Comparison of ENCODE assay signal across 8 mouse cellular contexts in genomic region chr5:114099709-114100389, GRCm38 (mm10). TPM values are rescaled to one million over a fixed set of nuclear protein-coding genes. Genes with fewer than 3 reads are reported as not detected.
A peak's percentile ranks its signal among the peaks of the same experiment; 100 is the strongest.
DNase-seq lines count a peak whose midpoint lies in the region; ATAC-seq and TF ChIP-seq lines count a peak whose summit lies in the region.

No protein-coding gene starts in this region.

- H3K9ac ChIP-seq in forebrain, embryonic 13.5 days = peak overlapping the region; percentile 97
- peak overlapping the region; percentile 91 for H3K9ac ChIP-seq in liver, postnatal 0 days (replicated peaks)
- H3K9ac ChIP-seq in neural tube, embryonic 14.5 days (replicated peaks; ENCODE audit: low read depth, low read length) = peak overlapping the region; percentile 90

- intact Hi-C loops in heart, postnatal 10 days (cut with DNase I) = loop anchor here (2.0 to 5.0 kb wide), 3 partner anchors 27 to 108 kb away; partner anchors contain the start of gene Ssh1

- peaks cover 19% of the 10 kb centered on the region for H3K36me3 ChIP-seq in forebrain, embryonic 13.5 days (ENCODE audit: poor library complexity, severe bottlenecking)
- H3K36me3 ChIP-seq in liver, postnatal 0 days (replicated peaks; ENCODE audit: insufficient read depth, low read length) = no peaks in the 10 kb centered on the region
- H3K36me3 ChIP-seq in neural tube, embryonic 14.5 days (ENCODE audit: control insufficient read depth, insufficient read depth, low read length) = 0 out of 2 replicates have a peak, but pooled peaks cover 5% of the 10 kb centered on the region

- 7% methylated on average over 35 of the region's 37 CpGs for WGBS in forebrain, embryonic 13.5 days
- WGBS in large intestine, adult 2 months = 8% methylated on average over 36 of the region's 37 CpGs
- WGBS in liver, postnatal 0 days (ENCODE audit: insufficient replicate concordance) = 8% methylated on average over 37 of the region's 37 CpGs
- 7% methylated on average over 37 of the region's 37 CpGs for WGBS in neural tube, embryonic 14.5 days

- ATAC-seq in forebrain, embryonic 13.5 days = peak; percentile 96
- ATAC-seq in liver, postnatal 0 days = peak; percentile 94
- peak; percentile 93 for ATAC-seq in neural tube, embryonic 14.5 days (ENCODE audit: low read depth)

- H3K27ac ChIP-seq in forebrain, embryonic 13.5 days = peak overlapping the region; percentile 76
- H3K27ac ChIP-seq in liver, postnatal 0 days (ENCODE audit: low read depth) = peak overlapping the region; percentile 57
- H3K27ac ChIP-seq in neural tube, embryonic 14.5 days (ENCODE audit: low read depth, low read length) = peak overlapping the region; percentile 71

- 0 out of 2 replicates have a peak, but pooled peaks cover 4% of the 10 kb centered on the region for H3K27me3 ChIP-seq in forebrain, embryonic 13.5 days
- H3K27me3 ChIP-seq in liver, postnatal 0 days (ENCODE audit: insufficient read depth, low read length) = no peaks in the 10 kb centered on the region
- H3K27me3 ChIP-seq in neural tube, embryonic 14.5 days (ENCODE audit: control insufficient read depth, insufficient read depth, low read length) = no peaks in the 10 kb centered on the region

- peak overlapping the region; percentile 99 for H3K4me2 ChIP-seq in forebrain, embryonic 13.5 days
- H3K4me2 ChIP-seq in liver, postnatal 0 days (ENCODE audit: low read depth, low read length) = peak overlapping the region; percentile 92
- H3K4me2 ChIP-seq in neural tube, embryonic 14.5 days (ENCODE audit: low read depth, low read length) = peak overlapping the region; percentile 98

- H3K9me3 ChIP-seq in forebrain, embryonic 13.5 days (replicated peaks) = no peaks in the 10 kb centered on the region
- no peaks in the 10 kb centered on the region for H3K9me3 ChIP-seq in liver, postnatal 0 days (ENCODE audit: low read length)
- no peaks in the 10 kb centered on the region for H3K9me3 ChIP-seq in neural tube, embryonic 14.5 days (ENCODE audit: control insufficient read depth, low read length)

- DNase-seq in CD8-positive naive resting alpha-beta T cell, adult 2 months (ENCODE audit: low read depth in 2 of 2, low spot score in 2 of 2) = peak; percentile 85 to 87
- DNase-seq in c-Kit-positive CD71-negative TER-119-negative erythroid progenitor cells, embryonic 14.5 days (ENCODE audit: low read depth) = peak; percentile 83
- peak; percentile 94 to 96 for DNase-seq in heart, postnatal 10 days
- peak; percentile 47 for DNase-seq in large intestine, adult 2 months (ENCODE audit: low read depth, low spot score)
- peak; percentile 88 for DNase-seq in liver, postnatal 0 days
- DNase-seq in testis, postnatal 10 days (ENCODE audit: low spot score) = peak; percentile 95

- peaks cover 20% of the 10 kb centered on the region for H3K4me1 ChIP-seq in forebrain, embryonic 13.5 days
- peaks cover 9% of the 10 kb centered on the region for H3K4me1 ChIP-seq in liver, postnatal 0 days (ENCODE audit: insufficient read depth)
- H3K4me1 ChIP-seq in neural tube, embryonic 14.5 days (ENCODE audit: control insufficient read depth, insufficient read depth, low read length) = peaks cover 11% of the 10 kb centered on the region

- peak overlapping the region; percentile 96 for H3K4me3 ChIP-seq in forebrain, embryonic 13.5 days
- peak overlapping the region; percentile 83 for H3K4me3 ChIP-seq in liver, postnatal 0 days (ENCODE audit: low read depth, low read length)
- H3K4me3 ChIP-seq in neural tube, embryonic 14.5 days (ENCODE audit: low read depth, low read length) = peak overlapping the region; percentile 91

- no peak for TF ChIP-seq EP300 in liver, postnatal 0 days (IDR thresholded peaks at IDR 0.05; ENCODE audit: low read depth)

- TF ChIP-seq CTCF in liver, postnatal 0 days (IDR thresholded peaks at IDR 0.05; ENCODE audit: low read depth) = no peak

RNA-seq across cellular contexts. Expression of gene Svop, which starts 8.5 kb away (rescaled TPM):
- polyA plus RNA-seq in forebrain, embryonic 13.5 days (2015; fragmentation: Nextera tagmentation; extraction: Ambion mirVana) = 52.2 and 57.1 TPM in 2 replicates
- total RNA-seq in heart, postnatal 10 days (2021) = not detected
- polyA plus RNA-seq in large intestine, adult 2 months (2012; rRNA removed) = 0.33 and 0.38 TPM in 2 replicates
- polyA plus RNA-seq in liver, postnatal 0 days (2015; fragmentation: Nextera tagmentation; extraction: Ambion mirVana) = not detected in 2 replicates
- polyA plus RNA-seq in neural tube, embryonic 14.5 days (2014; fragmentation: Nextera tagmentation; extraction: Ambion mirVana) = 80.0 and 80.3 TPM in 2 replicates

RNA-seq across cellular contexts. Expression of gene Alkbh2, which starts 28.2 kb away (rescaled TPM):
- polyA plus RNA-seq in forebrain, embryonic 13.5 days (2015; fragmentation: Nextera tagmentation; extraction: Ambion mirVana) = 6.7 and 9.0 TPM in 2 replicates
- total RNA-seq in heart, postnatal 10 days (2021) = 1 to 10 TPM; 2.6 to 3.0 TPM
- 8.9 and 9.9 TPM in 2 replicates for polyA plus RNA-seq in large intestine, adult 2 months (2012; rRNA removed)
- polyA plus RNA-seq in liver, postnatal 0 days (2015; fragmentation: Nextera tagmentation; extraction: Ambion mirVana) = 4.5 and 5.7 TPM in 2 replicates
- 8.2 TPM in 2 replicates for polyA plus RNA-seq in neural tube, embryonic 14.5 days (2014; fragmentation: Nextera tagmentation; extraction: Ambion mirVana)

RNA-seq across cellular contexts. Expression of gene Ung, which starts 30.3 kb away (rescaled TPM):
- 45.3 and 46.6 TPM in 2 replicates for polyA plus RNA-seq in forebrain, embryonic 13.5 days (2015; fragmentation: Nextera tagmentation; extraction: Ambion mirVana)
- 10 to 100 TPM; 22.7 to 24.1 TPM for total RNA-seq in heart, postnatal 10 days (2021)
- polyA plus RNA-seq in large intestine, adult 2 months (2012; rRNA removed) = 10.5 and 11.7 TPM in 2 replicates
- 11.8 TPM in 2 replicates for polyA plus RNA-seq in liver, postnatal 0 days (2015; fragmentation: Nextera tagmentation; extraction: Ambion mirVana)
- 4.1 and 4.8 TPM in 2 replicates for polyA plus RNA-seq in neural tube, embryonic 14.5 days (2014; fragmentation: Nextera tagmentation; extraction: Ambion mirVana)

RNA-seq across cellular contexts. Expression of gene Usp30, which starts 34.6 kb away (rescaled TPM):
- polyA plus RNA-seq in forebrain, embryonic 13.5 days (2015; fragmentation: Nextera tagmentation; extraction: Ambion mirVana) = 16.2 and 17.7 TPM in 2 replicates
- total RNA-seq in heart, postnatal 10 days (2021) = 10 to 100 TPM; 15.4 to 17.7 TPM
- 11.2 and 14.7 TPM in 2 replicates for polyA plus RNA-seq in large intestine, adult 2 months (2012; rRNA removed)
- polyA plus RNA-seq in liver, postnatal 0 days (2015; fragmentation: Nextera tagmentation; extraction: Ambion mirVana) = 2.6 and 2.8 TPM in 2 replicates
- polyA plus RNA-seq in neural tube, embryonic 14.5 days (2014; fragmentation: Nextera tagmentation; extraction: Ambion mirVana) = 16.9 and 17.6 TPM in 2 replicates

RNA-seq across cellular contexts. Expression of gene Acacb, which starts 46.5 kb away (rescaled TPM):
- polyA plus RNA-seq in forebrain, embryonic 13.5 days (2015; fragmentation: Nextera tagmentation; extraction: Ambion mirVana) = 0.96 and 1.5 TPM in 2 replicates
- 100 to 1,000 TPM; 156 to 159 TPM for total RNA-seq in heart, postnatal 10 days (2021)
- polyA plus RNA-seq in large intestine, adult 2 months (2012; rRNA removed) = 2.8 and 4.5 TPM in 2 replicates
- 1.0 and 1.2 TPM in 2 replicates for polyA plus RNA-seq in liver, postnatal 0 days (2015; fragmentation: Nextera tagmentation; extraction: Ambion mirVana)
- 3.2 and 4.8 TPM in 2 replicates for polyA plus RNA-seq in neural tube, embryonic 14.5 days (2014; fragmentation: Nextera tagmentation; extraction: Ambion mirVana)

Comparison
In these comparisons a context has a peak if more than half of its experiments do, and no peak if none do; other contexts are left out.
1. Peak in every context shown above with its lines: DNase-seq, ATAC-seq, H3K4me3 ChIP-seq and H3K27ac ChIP-seq.
2. RNA of gene Svop, which starts 8.5 kb away (polyA plus RNA-seq): 80.0 to 80.3 TPM in neural tube, embryonic 14.5 days and 52.2 to 57.1 TPM in forebrain, embryonic 13.5 days; 0.33 to 0.38 TPM in large intestine, adult 2 months and not detected in liver, postnatal 0 days; every median in the first group is over 10 times any median in the second.